Mouse (Mus musculus) mouse trophoblast stem cell (cell line): Measurements from ENCODE around the gene Pa2g4.
"Not testable (repeated sequence)": the region's sequence is repeated elsewhere in the genome, so short reads cannot be mapped to it uniquely, and the experiment has no call there.

ENCODE experiments used
- in situ Hi-C, 2 experiments: fragments of 300-500 bp; cut with MseI, MboI; formaldehyde crosslinking; loops; 2 replicates in 1 of 2; 3 replicates in 1 of 2; pipeline ENCODE4 v1.15.1; 2025

Pa2g4 gene

DNA sequence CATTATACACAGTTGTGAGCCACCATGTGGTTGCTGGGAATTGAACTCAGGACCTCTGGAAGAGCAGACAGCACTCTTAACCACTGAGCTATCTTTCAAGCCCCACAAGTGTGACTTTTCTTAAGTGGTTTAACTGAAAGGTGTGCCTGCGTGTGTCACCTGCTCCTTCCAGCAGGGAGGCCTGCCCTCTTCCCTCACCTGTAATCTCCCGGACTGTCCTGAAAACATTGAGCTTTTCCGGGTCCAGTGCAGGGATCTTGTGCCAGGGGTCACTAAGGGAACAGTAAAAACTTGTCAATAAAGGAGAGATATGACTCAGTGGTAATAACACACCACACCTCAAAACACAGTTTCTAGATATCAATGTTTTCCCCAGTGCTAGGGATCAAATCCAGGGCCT, 13.5 kb upstream of the Pa2g4 start:
- in situ Hi-C loops: no loop called here

DNA sequence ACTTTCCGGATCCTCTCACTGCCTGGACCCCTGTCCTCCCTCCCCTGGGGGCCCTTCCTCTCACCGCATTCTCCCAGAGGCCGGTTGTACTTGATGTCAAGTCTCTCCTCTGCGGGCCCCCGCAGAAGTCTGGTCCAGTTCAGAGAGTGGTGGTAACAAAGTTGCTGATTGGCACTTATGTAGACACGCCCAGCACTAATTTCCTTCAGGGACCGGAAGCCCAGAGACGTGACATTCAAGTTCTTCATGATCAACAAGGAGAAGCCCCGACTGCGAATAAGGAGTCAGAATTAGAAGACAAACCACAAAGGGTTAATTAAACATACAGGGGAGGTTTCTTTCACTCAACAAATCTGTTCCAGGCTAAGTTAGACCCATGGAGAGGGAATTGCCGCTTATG, 12.5 kb upstream of the Pa2g4 start:
- in situ Hi-C loops: no loop called here

DNA sequence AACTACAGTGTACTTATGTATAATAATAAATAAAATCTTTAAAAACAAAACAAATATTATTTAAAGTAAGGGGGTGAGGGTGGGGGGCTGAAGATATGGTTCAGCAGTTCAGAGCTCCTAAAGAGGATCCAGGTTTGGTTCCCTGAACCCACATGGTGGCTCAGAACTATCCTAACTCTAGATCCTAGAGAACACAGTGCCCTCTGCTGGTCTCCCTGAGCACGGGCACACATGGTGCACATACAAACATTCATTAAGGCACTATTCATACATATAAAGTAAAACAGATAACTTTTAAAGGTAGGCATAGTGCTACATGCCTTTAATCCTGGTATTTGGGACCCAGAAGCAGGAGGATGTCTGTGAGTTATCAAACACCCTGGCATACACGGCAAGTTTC, 9.3 kb upstream of the Pa2g4 start:
- in situ Hi-C loops: no loop called here

DNA sequence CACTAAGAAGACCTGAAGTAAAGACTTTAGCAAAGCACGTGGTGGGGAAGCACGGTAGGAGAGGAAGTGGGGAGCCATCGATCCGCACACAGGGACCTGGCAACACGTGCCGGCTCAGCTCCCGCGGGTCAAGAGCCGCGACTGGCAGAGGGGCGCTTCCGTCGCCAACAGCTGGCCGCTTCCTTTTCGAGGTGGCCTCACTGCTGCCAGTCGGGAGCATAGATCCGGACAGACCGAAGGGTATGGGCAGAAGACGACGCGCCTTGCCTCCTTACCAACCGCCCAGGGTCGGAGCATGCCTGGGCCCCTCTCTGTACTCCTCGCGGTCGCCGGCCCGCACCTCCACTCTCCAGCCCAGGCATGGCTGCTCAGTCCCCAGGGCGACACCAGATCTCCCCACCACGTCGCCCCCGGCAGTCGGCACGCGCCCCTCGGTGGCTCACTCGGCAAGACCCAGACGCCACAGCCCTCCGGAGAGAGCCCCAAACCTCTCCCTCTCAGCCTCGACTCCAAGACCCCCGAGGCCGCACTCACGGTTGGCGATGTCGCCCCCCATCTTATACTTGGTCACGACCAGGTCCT, 490 bp downstream of the Pa2g4 start:
- in situ Hi-C loops: no loop called here

DNA sequence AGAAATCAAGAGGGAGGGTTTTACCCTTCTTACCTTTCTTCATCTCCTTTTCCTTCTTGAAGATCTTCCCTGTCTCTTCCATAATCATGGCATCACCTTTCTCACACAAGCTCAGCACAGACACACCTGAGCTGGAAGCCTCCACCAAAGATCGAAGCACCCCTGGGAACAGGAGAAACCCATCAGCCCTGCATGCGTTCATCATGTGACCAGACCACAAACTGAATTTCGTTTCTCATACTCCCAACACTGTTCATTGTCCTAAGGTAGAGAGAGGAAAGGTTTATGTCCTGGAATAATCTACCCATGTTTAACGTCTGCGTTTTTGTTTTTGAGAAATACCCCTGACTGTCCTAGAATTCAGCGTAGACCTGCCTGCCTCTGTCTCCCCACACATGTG, 2.2 kb downstream of the Pa2g4 start:
- in situ Hi-C loops: no loop called here

DNA sequence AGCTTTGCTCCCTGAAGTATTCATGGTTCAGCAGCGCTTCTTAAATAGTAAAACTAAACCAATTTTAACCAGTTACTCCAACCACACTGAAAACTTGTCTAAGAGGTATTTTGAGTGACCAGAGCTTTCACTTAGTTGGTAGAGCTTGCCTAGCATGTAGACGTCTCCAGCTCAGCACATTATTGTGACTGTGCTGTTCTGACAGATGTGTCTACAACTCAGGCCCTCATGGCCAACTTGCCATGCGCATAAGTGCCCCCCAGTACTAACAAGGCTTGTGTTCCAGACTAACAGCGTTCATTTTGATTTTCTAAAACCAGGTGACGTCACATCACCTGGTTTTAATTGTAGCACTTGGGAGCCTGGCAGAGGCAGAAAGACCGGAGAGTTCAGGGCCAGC, 8.8 kb downstream of the Pa2g4 start:
- in situ Hi-C loops: no loop called here

DNA sequence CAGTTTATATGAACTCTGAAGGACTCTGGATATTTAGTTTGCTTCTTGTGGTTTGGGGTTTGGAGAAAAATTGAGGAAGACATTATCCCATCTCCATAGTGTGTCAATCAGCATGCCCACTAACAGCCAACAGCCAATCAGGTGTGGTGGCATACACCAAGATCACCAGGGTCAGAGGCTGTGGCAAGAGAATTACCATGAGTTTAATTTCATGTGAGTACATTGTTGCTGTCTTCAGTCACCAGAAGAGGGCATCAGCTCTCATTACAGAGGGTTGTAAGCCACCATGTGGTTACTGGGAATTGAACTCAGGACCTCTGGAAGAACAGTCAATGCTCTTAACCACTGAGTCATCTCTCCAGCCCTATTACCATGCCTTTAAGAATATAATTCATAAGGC, 9.5 kb downstream of the Pa2g4 start:
- in situ Hi-C loops: no loop called here

DNA sequence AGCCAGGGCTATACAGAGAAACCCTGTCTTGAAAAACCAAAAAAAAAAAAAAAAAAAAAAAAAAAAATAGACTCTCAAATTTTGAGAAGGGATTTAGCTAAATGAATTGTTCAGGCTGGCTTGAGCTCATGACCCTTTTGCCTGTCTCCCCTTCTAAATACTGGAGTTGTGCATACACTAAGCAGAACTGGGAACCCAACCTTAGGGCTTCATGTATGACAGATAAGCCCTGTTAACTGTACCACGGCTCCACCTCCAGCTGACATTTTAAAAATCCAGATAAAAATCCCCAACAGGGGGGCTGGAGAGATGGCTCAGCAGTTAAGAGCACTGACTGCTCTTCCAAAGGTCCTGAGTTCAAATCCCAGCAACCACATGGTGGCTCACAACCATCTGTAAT, 10.2 kb downstream of the Pa2g4 start:
- in situ Hi-C loops: not testable (repeated sequence)

DNA sequence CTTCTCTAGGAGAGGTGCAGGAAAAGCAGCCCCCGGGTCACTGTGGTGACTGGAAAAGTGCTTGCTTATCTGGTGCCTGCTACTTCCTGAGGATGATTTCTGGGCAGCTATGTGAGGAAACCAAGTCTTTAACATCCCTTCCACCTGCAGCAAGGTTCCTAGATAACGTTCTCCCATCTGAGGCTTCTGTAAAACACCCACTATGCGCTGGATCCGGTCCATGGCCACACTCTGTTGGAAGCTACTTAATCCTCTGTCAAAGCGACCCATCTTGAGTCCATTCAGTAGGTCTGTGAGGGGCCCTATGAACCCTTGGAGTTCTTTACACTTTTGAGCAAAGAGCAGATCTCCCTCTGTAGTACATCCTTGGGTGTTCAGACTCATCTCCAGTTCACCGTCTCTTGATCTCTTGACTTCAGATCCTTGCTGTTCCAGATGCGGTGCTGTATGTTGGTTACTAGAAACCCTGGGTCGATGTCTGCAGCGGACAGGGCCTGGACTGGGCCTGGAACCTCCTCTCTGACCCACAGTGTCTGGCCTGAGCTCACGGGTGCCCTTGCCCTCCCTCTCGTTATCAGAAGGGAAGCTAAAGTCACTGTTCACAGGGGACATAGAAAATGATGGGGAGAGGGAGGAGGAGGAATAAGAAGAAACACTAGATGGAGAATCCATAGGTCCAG, 15.5 kb downstream of the Pa2g4 start:
- in situ Hi-C loops: not testable (repeated sequence)

DNA sequence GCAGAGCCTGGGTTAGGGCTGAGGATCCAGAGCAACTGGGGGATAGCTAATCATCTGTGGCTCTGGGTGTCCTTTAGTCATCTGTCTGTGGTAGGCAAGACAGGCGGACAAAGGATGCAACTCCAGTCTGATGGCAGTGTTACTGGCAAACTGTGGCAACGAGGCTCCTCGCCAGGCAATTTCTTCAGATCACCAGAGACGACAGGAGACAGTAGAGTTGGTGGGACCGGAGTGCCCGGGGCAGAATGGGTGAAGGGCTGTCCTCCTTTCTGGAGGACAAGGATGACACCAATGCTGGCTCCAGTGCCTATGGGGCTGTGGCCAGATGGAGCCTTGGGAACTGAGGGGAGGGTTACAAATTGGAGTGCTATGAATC, 16.1 kb downstream of the Pa2g4 start:
- in situ Hi-C loops: not testable (repeated sequence)

DNA sequence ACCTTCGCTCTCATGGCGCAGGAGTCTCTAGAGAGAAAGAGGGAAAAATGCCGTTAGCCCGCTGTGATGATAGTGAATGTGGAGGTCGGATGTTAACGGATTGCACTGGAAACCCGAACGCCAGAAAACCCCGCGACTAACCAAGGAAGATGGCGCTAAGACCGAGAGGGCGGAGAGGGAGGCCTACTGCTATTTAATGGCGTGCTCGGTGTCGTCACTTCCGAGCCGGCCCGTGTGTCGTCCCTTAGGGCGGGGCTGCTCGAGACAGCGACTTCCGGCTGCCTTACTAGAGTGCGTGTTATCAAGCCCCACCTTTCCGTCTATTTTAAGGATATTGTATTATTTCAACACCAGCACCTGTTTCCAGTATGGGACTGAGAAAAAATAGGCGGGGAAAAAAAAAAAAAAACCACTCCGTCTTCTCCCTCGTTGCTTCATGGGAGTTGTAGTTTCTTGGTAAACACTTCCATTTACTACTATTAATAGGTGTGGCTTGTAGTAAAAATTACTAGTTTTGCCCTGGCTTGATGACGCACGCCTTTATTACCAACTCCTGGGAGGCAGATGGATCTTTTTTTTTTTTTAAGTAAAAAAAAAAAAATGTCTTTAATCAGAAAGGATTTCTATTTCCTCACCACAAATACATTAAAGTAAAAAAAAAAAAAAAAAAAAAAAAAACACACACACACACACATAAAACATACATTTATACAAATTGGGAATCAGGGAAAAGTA, 16.7 kb downstream of the Pa2g4 start, which contains the start of gene Rpl41:
Gene Rpl41, minus strand, starts transcription at position 359 of the 735 bp plus-strand sequence.
- in situ Hi-C loops: no loop called here

DNA sequence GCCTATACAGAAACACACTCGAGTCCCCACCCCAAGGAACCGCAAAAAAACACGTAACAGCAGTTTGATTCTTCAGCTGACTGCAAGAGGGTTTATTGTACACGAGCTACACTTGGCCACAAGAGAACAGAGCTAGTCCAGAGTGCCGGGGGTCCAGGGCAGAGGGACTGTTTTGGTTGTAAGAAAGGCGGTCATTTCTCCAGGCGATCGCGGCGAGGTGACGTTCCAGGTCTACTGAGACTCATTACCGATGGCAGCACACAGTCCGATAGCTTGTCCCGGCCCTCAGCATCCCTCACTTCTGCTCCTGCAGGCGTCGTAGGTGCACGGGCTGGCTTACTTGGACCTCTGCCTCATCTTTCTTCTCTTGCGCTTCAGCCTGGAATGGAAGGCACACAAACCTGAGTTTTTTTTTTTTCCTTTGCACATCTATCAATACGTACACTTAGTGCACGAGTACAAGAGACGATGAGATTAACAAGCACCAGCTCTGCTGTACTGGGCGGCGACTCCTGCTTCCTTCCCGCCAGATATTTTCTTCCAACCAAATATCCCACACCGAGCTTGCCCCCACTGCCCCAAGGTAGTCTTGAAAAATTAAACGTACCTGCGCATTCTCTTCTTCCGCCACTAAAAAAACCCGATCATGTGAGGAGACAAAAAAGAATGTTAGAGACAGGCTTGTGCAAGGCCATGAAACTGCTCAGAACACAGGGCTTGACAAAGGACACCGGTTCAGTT, 17.6 kb downstream of the Pa2g4 start:
- in situ Hi-C loops: not testable (repeated sequence)

DNA sequence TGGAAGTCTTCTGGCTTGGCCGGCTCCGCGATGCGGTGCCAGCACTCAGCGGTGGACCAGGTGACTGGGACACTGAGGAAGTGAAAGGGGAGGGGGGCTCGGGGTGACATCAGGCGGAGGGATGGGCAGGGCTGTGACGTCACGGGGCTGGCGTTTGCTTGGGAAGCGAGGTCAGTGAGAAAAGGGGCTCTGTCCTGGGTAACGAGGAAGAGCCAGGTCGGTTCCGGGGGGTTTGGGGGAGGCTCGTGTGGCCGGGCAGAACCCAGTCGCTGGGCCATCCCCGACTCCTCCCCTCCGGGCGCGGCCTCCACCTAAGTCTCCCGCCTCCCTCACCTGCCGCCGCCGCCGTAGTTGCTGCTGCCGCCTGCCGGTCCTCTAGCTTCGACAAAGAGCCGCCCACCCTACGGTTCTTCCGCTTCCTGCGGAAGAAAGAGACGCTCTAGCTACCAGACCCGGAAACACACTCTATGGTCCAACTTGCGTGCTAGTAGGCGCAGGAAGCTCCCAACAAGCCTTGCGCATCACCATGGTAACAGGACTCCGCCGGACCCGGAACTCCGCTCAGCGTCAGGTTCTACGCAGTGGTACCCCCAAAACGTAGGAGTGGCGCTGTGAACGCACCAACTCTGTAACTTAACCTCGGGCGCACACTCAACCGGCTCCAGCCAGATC, 18.3 kb downstream of the Pa2g4 start, which contains the start of gene Zc3h10:
Gene Zc3h10, minus strand, starts transcription at position 414 of the 672 bp plus-strand sequence.
- in situ Hi-C loops: no loop called here

DNA sequence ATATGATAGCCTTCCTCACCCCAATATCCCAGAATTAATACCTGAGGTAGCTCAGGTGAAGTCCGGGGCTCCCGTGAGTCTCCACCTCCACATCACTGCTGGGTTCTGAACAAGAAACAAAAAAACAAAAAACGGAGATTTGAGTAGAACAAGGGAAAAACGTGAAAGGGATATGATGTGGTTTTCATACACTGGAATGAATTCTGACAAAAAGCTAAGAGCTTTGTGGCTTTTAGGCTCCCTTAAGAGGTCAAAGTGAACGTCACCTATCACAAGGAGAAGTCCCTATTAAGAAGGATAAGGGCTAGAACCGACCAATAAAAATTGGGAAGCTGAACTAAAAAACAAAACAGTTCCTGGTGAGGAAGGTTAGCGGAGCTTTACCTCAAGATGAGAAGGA, 19.0 kb downstream of the Pa2g4 start:
- in situ Hi-C loops: no loop called here

DNA sequence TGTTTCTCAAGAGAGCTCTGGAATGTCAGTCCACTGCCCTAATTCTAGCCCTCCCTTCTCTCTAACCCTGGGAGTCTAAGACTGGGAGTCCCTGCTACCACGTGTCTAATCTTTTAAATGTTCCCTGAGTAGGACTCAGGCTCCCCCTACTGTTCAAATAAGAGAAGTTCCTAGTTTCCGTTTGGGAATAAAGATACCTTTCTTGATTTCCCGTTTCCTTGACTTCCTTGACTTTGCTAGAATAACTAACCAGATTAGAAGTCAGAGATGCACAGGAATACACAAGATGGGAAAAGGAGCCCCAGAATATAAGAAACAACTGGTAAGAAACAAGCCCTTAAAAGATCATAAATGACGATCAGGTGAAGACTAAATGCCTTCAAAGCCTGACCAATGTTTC, 19.4 kb downstream of the Pa2g4 start:
- in situ Hi-C loops: no loop called here

DNA sequence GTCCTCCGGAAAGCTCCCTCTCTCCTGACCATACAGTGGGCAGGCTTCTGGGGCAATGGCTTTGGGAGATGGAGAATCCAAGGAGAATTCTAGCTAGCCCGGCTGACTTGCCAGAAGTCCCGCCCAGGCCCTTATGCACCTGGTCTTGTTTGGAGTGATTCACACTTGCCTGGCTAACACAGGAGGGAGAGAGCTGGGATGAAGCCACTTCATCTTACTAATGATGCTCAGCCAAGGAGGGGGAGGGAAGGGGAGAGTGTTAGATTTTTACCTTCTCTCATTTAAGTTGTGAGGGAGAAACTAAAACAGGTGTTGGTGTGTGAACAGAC, 20.3 kb downstream of the Pa2g4 start:
- in situ Hi-C loops: no loop called here

DNA sequence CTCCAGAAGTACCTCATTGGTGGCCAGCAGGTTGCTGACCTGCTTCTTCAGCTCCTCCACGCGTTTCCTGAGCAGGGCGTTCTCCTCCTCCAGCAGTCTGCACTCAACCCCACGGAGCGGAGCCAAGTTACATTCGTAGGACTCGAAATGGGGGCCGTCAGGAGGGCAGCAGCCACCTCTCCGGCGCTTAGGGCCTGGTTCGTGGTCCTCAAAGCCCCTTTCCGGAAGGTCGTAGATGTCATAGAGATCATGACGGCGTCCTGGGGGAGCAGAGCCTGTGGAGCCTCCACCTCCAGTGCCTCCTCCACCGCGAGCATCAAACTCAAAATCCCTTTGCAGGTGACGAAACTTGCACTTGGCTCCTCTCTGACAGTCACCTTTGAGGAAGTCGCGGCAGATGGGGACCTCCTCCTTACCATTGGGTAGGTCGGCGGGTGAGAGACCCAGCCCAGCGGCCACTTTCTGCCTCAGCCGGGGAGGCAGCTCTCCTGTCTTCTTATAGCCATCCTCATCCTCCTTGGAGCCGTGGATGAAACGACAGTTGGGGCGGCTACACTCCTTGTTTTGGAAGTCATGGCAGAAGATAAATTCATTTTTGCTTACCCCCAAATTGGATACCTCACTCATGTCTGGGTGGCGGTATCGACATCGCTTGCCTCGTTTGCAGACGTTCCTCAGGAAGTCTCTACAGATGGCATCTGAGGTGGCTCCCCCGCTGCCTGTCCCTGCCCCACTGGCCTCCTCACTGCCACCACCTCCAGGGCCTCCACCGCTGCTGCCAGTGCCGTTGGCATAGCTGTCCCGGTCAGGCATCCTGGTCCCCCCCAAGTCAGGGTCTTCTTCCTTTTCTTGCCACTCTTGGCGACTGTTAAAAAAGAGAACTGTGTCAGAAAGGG, 20.9 kb downstream of the Pa2g4 start:
- in situ Hi-C loops: no loop called here

DNA sequence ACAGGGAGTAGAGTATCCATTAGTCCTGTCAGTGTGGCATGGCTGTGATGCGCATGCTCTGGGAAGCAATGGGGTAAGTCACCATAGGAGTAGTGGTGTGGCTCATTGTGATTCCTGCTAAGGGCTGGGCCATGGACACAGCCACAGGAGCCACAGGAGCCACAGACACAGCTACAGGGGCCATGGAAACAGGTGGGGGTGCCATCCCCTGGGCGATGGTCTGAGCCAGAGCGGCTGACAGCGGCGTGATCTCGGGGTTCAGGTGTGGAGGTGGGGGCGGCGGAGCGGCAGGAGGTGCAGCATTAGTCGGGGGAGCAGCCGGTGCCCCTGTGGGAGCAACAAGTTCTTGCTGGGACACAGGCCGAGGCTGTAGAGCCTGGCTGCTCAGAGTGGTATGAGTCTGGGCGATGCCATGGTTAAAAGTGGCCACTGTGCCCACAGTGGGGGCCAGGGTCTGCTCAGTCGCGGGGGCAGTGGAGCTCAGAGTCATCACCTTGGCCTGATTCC, 21.6 kb downstream of the Pa2g4 start:
- in situ Hi-C loops: no loop called here

DNA sequence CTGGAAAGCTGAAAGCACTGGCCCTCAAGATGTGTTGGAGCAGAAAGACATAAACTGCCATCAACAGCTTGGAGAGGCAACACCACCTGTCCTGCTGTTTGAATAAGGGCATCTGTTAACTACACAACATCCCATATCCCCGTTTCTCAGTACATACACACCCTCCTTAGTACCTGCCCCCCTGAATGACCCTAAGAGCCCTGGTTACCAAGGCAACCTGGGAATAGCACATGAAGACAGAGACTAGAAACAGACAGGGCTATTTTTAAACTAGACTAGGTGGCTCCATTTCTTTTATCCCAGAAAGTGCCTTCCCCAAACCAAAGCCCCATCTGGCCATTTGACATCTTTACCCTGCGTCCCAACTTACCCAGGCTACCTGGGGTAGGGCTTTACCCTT, 22.7 kb downstream of the Pa2g4 start:
- in situ Hi-C loops: no loop called here

DNA sequence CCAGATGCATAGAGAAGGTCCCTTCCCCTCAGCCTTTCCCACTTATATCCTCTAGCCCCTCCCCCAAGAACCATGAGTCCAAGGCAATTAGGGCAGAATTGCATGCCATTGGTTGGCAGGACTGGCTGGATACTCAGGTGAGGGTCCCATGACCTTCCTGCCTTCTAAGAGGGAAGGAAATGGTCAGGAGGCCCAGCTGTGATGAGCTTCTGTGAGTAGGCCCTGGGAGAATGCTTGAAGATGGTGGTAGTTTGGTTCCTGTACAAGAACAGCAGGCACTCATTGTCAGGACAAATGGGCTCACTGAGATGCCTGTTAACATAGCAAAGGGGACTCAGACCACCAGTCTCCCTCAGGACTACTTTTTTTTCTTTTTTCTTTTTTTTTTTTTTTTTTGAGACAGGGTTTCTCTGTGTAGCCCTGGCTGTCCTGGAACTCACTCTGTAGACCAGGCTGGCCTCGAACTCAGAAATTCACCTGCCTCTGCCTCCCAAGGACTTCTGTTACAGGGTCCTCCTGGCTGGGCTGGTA, 27.4 kb downstream of the Pa2g4 start:
- in situ Hi-C loops: no loop called here
